Mouse (Mus musculus): Measurements from ENCODE around the gene Foxred2.

- no peak for TF ChIP-seq CTCF (IDR thresholded peaks at IDR 0.05; ENCODE audit: borderline replicate concordance, extremely low read depth, insufficient read depth, insufficient read length)
- TF ChIP-seq POLR2A (IDR thresholded peaks at IDR 0.05; ENCODE audit: borderline replicate concordance, extremely low read depth, insufficient read depth, insufficient read length, poor library complexity, severe bottlenecking): no peak
Measured at GRCm38 (mm10) chr15:77965117-77965528, 8.6 kb upstream of the Foxred2 start.

All from brain, embryonic 14.5 days (tissue).